Mouse (Mus musculus): ENCODE measurements around the gene Cnih2.

Gene Cnih2

GRCm38 (mm10) chr19:5048138-5049056 is 49.9 kb downstream of the Cnih2 start:
- no peak for DNase-seq (ENCODE audit: low spot score in 2 of 2)

- DNase-seq (ENCODE audit: low spot score in 2 of 2), result no peak
Observed at GRCm38 (mm10) chr19:5045531-5045930, 52.8 kb downstream of the Cnih2 start.
